Mouse (Mus musculus) brain, embryonic 14.5 days (tissue): ENCODE results near the gene Gabrb2.

Experiments
- CTCF ChIP-seq: fragments of 200-500 bp; IDR thresholded peaks from 2 replicates; pipeline ENCODE4 v1.5.1; 2012; ENCODE audit warnings: inconsistent platforms, mild to moderate bottlenecking, moderate library complexity, borderline replicate concordance; ENCODE audit not compliant: insufficient read depth, insufficient read length; ENCODE audit errors: extremely low read depth
- POLR2A ChIP-seq: fragments of 200-500 bp; IDR thresholded peaks from 2 replicates; pipeline ENCODE4 v1.6.1; 2012; ENCODE audit warnings: mild to moderate bottlenecking, inconsistent platforms, borderline replicate concordance; ENCODE audit not compliant: poor library complexity, insufficient read depth, insufficient read length, severe bottlenecking; ENCODE audit errors: extremely low read depth

GRCm38 (mm10) chr11:42581753-42582152 is 162.2 kb downstream of the Gabrb2 start:
- TF ChIP-seq CTCF: no peak
- no peak for TF ChIP-seq POLR2A
